ENCODE assay signal across 13 mouse cellular contexts in genomic region chr12:89764191-89765082, GRCm38 (mm10).
DNase-seq lines count a peak whose midpoint lies in the region; ATAC-seq and TF ChIP-seq lines count a peak whose summit lies in the region.
"Had no signal": no experiment of that assay in that cellular context is flagged by ENCODE, and none has a peak within 500 bp of the region (broad histone marks: within the 10 kb centered on the region; RNA-seq: fewer than 3 reads in every experiment).

No protein-coding gene starts in this region.

- H3K4me2 ChIP-seq in kidney, embryonic 14.5 days (replicated peaks; ENCODE audit: low read depth, low read length): no peak overlapping the region
- H3K4me2 ChIP-seq in hindbrain, embryonic 14.5 days (replicated peaks): peak overlapping the region; percentile 19
- no peak overlapping the region for H3K4me2 ChIP-seq in intestine, postnatal 0 days (replicated peaks; ENCODE audit: low read depth)
- H3K4me2 ChIP-seq: limb, embryonic 13.5 days had no signal

- DNase-seq in kidney, postnatal 14 days: no peak
- peak; percentile 11 for DNase-seq in embryonic facial prominence, embryonic 10.5 days (ENCODE audit: low spot score)
- peak; percentile 52 for DNase-seq in hindbrain, embryonic 14.5 days (ENCODE audit: low spot score)
- DNase-seq in neural tube, embryonic 10.5 days (ENCODE audit: extremely low spot score, low spot score): peak; percentile 24
- no peak for DNase-seq in liver
- no peak for DNase-seq in yolk sac, embryonic 10.5 days (ENCODE audit: low spot score)
- DNase-seq: adrenal gland, postnatal 10 days; heart, postnatal 10 days; kidney, postnatal 4 days had no signal

- ATAC-seq in kidney, embryonic 14.5 days (ENCODE audit: low FRiP score, low TSS enrichment): peak; percentile 76
- peak; percentile 78 for ATAC-seq in hindbrain, embryonic 14.5 days (ENCODE audit: low FRiP score)
- ATAC-seq in intestine, postnatal 0 days: no peak

- no peak for TF ChIP-seq CTCF in intestine, postnatal 0 days (IDR thresholded peaks at IDR 0.05; ENCODE audit: low read depth)

- H3K4me3 ChIP-seq in kidney, embryonic 14.5 days (ENCODE audit: low read length): no peak overlapping the region
- no peak overlapping the region for H3K4me3 ChIP-seq in embryonic facial prominence, embryonic 10.5 days
- no peak overlapping the region for H3K4me3 ChIP-seq in hindbrain, embryonic 14.5 days (replicated peaks; ENCODE audit: low read length)
- H3K4me3 ChIP-seq in intestine, postnatal 0 days (ENCODE audit: low read depth, low read length): no peak overlapping the region
- H3K4me3 ChIP-seq: limb, embryonic 13.5 days; megakaryocyte, embryonic 14.5 days had no signal

- no peak overlapping the region for H3K27ac ChIP-seq in kidney, embryonic 14.5 days (ENCODE audit: low read depth, low read length)
- no peak overlapping the region; the same call in 1 of the 2 replicates for H3K27ac ChIP-seq in embryonic facial prominence, embryonic 10.5 days (replicated peaks)
- H3K27ac ChIP-seq in hindbrain, embryonic 14.5 days: peak overlapping the region; percentile 45
- no peak overlapping the region for H3K27ac ChIP-seq in intestine, postnatal 0 days (ENCODE audit: low read depth, low read length)
- H3K27ac ChIP-seq: limb, embryonic 13.5 days had no signal

- H3K9ac ChIP-seq in kidney, embryonic 14.5 days (ENCODE audit: low read depth, low read length): no peak overlapping the region
- no peak overlapping the region for H3K9ac ChIP-seq in hindbrain, embryonic 14.5 days
- no peak overlapping the region for H3K9ac ChIP-seq in intestine, postnatal 0 days (ENCODE audit: low read depth, low read length)
- H3K9ac ChIP-seq: limb, embryonic 13.5 days had no signal

- H3K27me3 ChIP-seq in kidney, embryonic 14.5 days (ENCODE audit: control insufficient read depth, insufficient read depth, low read length): no peaks in the 10 kb centered on the region
- no peaks in the 10 kb centered on the region for H3K27me3 ChIP-seq in embryonic facial prominence, embryonic 10.5 days (replicated peaks; ENCODE audit: low read depth, poor library complexity, severe bottlenecking)
- H3K27me3 ChIP-seq in hindbrain, embryonic 14.5 days (ENCODE audit: control insufficient read depth, insufficient read depth, low read length): no peaks in the 10 kb centered on the region
- no peaks in the 10 kb centered on the region for H3K27me3 ChIP-seq in intestine, postnatal 0 days (replicated peaks; ENCODE audit: control insufficient read depth, insufficient read depth, low read length)
- H3K27me3 ChIP-seq: limb, embryonic 13.5 days; megakaryocyte, embryonic 14.5 days had no signal

- whole genome bisulfite sequencing in kidney, embryonic 14.5 days: 30% methylated on average over 10 of the region's 10 CpGs
- WGBS in embryonic facial prominence, embryonic 10.5 days: 40% methylated on average over 10 of the region's 10 CpGs
- 30% methylated on average over 10 of the region's 10 CpGs for WGBS in hindbrain, embryonic 14.5 days
- 47% methylated on average over 10 of the region's 10 CpGs for WGBS in intestine, postnatal 0 days

- H3K4me1 ChIP-seq in kidney, embryonic 14.5 days (ENCODE audit: control insufficient read depth, insufficient read depth, low read length): no peaks in the 10 kb centered on the region
- H3K4me1 ChIP-seq in embryonic facial prominence, embryonic 10.5 days: peaks cover 9% of the 10 kb centered on the region
- peaks cover 17% of the 10 kb centered on the region for H3K4me1 ChIP-seq in hindbrain, embryonic 14.5 days (replicated peaks; ENCODE audit: control insufficient read depth, insufficient read depth, low read length)
- no peaks in the 10 kb centered on the region for H3K4me1 ChIP-seq in intestine, postnatal 0 days (replicated peaks; ENCODE audit: control insufficient read depth, insufficient read depth, low read length)
- H3K4me1 ChIP-seq: limb, embryonic 13.5 days; megakaryocyte, embryonic 14.5 days had no signal

- no peaks in the 10 kb centered on the region for H3K9me3 ChIP-seq in kidney, embryonic 14.5 days (ENCODE audit: control insufficient read depth, low read length)
- no peaks in the 10 kb centered on the region for H3K9me3 ChIP-seq in embryonic facial prominence, embryonic 10.5 days
- H3K9me3 ChIP-seq in hindbrain, embryonic 14.5 days (ENCODE audit: control insufficient read depth, low read length): no peaks in the 10 kb centered on the region
- no peaks in the 10 kb centered on the region for H3K9me3 ChIP-seq in intestine, postnatal 0 days (ENCODE audit: control insufficient read depth)
- H3K9me3 ChIP-seq: limb, embryonic 13.5 days had no signal

- H3K36me3 ChIP-seq in kidney, embryonic 14.5 days (ENCODE audit: control insufficient read depth, insufficient read depth, low read length): no peaks in the 10 kb centered on the region
- no peaks in the 10 kb centered on the region for H3K36me3 ChIP-seq in embryonic facial prominence, embryonic 10.5 days (replicated peaks)
- H3K36me3 ChIP-seq in hindbrain, embryonic 14.5 days (replicated peaks; ENCODE audit: control insufficient read depth, insufficient read depth): no peaks in the 10 kb centered on the region
- no peaks in the 10 kb centered on the region for H3K36me3 ChIP-seq in intestine, postnatal 0 days (ENCODE audit: control insufficient read depth, insufficient read depth)
- H3K36me3 ChIP-seq: limb, embryonic 13.5 days had no signal

Comparison
In these comparisons a context has a peak if more than half of its experiments do, and no peak if none do; other contexts are left out.
1. DNase-seq: peak in embryonic facial prominence, embryonic 10.5 days (single experiment), hindbrain, embryonic 14.5 days (single experiment) and neural tube, embryonic 10.5 days (single experiment); none in kidney, postnatal 14 days (single experiment), liver (single experiment) and yolk sac, embryonic 10.5 days (single experiment).